Mouse (Mus musculus) ES-E14 (cell line): ENCODE measurements around the gene Rasgrf2.

Experiments
- CHD2 ChIP-seq: IDR thresholded peaks from 2 replicates; pipeline ENCODE4 v1.6.1; 2014; ENCODE audit warnings: mild to moderate bottlenecking, low read depth, low read length, inconsistent platforms
- HCFC1 ChIP-seq: IDR thresholded peaks from 2 replicates; pipeline ENCODE4 v1.6.1; 2012; ENCODE audit warnings: low read length, inconsistent platforms, borderline replicate concordance; ENCODE audit not compliant: insufficient read depth
- MAFK ChIP-seq: IDR thresholded peaks from 2 replicates; pipeline ENCODE4 v1.6.1; 2014; ENCODE audit warnings: mild to moderate bottlenecking, low read depth, low read length, inconsistent platforms; ENCODE audit not compliant: insufficient read depth
- ZC3H11A ChIP-seq: IDR thresholded peaks from 2 replicates; pipeline ENCODE4 v1.6.1; 2012; ENCODE audit warnings: low read depth, mild to moderate bottlenecking, inconsistent platforms, low read length, borderline replicate concordance
- ZNF384 ChIP-seq: IDR thresholded peaks from 2 replicates; pipeline ENCODE4 v1.6.1; 2012; ENCODE audit warnings: low read depth, low read length, inconsistent platforms

GRCm38 (mm10) chr13:91985915-91986589 is 145.4 kb downstream of the Rasgrf2 start:
- TF ChIP-seq MAFK (no peak), ZC3H11A (no peak), HCFC1 (no peak), ZNF384 (no peak), CHD2 (no peak)
